Mouse (Mus musculus) MEL (cell line): ENCODE results near the gene Get4. TPM values are rescaled to one million over a fixed set of nuclear protein-coding genes. Genes with fewer than 3 reads are reported as not detected.

Experiments used
- DNase-seq: peaks from one replicate; pipeline ENCODE4 v3.0.0; 2011; ENCODE audit warnings: low read depth, low spot score
- H3K27ac ChIP-seq: 2 replicates; pipeline ENCODE4 v1.5.1; 2012; ENCODE audit warnings: low read depth, mild to moderate bottlenecking, control low read depth, low read length, moderate library complexity; ENCODE audit not compliant: control insufficient read depth
- H3K27me3 ChIP-seq, 2 experiments: fragments of 150-350 bp in 1 of 2; sonication (generic) in 1 of 2; 2 replicates each; pipeline ENCODE4 v1.6.1; 2012; ENCODE audit warnings: low read length in 2 of 2, mild to moderate bottlenecking in 2 of 2, improper control_type of control experiment in 1 of 2, moderate library complexity in 1 of 2; ENCODE audit not compliant: insufficient read depth in 2 of 2, control insufficient read depth in 1 of 2
- H3K36me3 ChIP-seq, 2 experiments: 2 replicates each; pipeline ENCODE4 v1.6.1; 2012 to 2014; ENCODE audit warnings: low read length in 2 of 2, improper control_type of control experiment in 1 of 2, inconsistent platforms in 1 of 2, mild to moderate bottlenecking in 1 of 2; ENCODE audit not compliant: insufficient read depth in 2 of 2, control insufficient read depth in 1 of 2
- H3K4me1 ChIP-seq, 2 experiments: fragments of 150-350 bp in 1 of 2; sonication (generic) in 1 of 2; 2 replicates each; pipeline ENCODE4 v1.6.1; 2012; ENCODE audit warnings: low read length in 2 of 2, improper control_type of control experiment in 1 of 2, mild to moderate bottlenecking in 1 of 2; ENCODE audit not compliant: insufficient read depth in 2 of 2, control insufficient read depth in 1 of 2
- H3K4me3 ChIP-seq, 2 experiments: fragments of 150-350 bp in 1 of 2; sonication (generic) in 1 of 2; 2 replicates each; pipeline ENCODE4 v1.5.1; 2012; ENCODE audit warnings: low read depth in 2 of 2, low read length in 2 of 2, mild to moderate bottlenecking in 2 of 2, moderate library complexity in 2 of 2, control low read depth in 1 of 2, improper control_type of control experiment in 1 of 2; ENCODE audit not compliant: control insufficient read depth in 1 of 2, insufficient read depth in 1 of 2
- H3K79me2 ChIP-seq: 2 replicates; pipeline ENCODE4 v1.6.1; 2012; ENCODE audit warnings: mild to moderate bottlenecking, low read length, moderate library complexity; ENCODE audit not compliant: control insufficient read depth, poor library complexity, insufficient read depth
- H3K9ac ChIP-seq: 2 replicates; pipeline ENCODE4 v1.6.1; 2012; ENCODE audit warnings: low read depth, mild to moderate bottlenecking, control low read depth, low read length, moderate library complexity; ENCODE audit not compliant: control insufficient read depth, poor library complexity, severe bottlenecking
- H3K9me3 ChIP-seq: fragments of 150-350 bp; sonication (generic); replicated peaks from 2 replicates; pipeline ENCODE4 v1.6.1; 2012; ENCODE audit warnings: mild to moderate bottlenecking, low read length, improper control_type of control experiment, moderate library complexity; ENCODE audit not compliant: insufficient read depth
- BHLHE40 ChIP-seq: IDR thresholded peaks from 2 replicates; pipeline ENCODE4 v1.6.1; 2012; ENCODE audit warnings: low read depth, mild to moderate bottlenecking, inconsistent platforms, low read length, improper control_type of control experiment, borderline replicate concordance
- CHD1 ChIP-seq: IDR thresholded peaks from 2 replicates; pipeline ENCODE4 v1.6.1; 2012; ENCODE audit warnings: low read depth, mild to moderate bottlenecking, inconsistent platforms, low read length, improper control_type of control experiment
- CTCF ChIP-seq, 3 experiments: IDR thresholded peaks in 2 of 3; conservative IDR thresholded peaks in 1 of 3; 2 replicates each; pipeline ENCODE4 v1.5.1; 2011 to 2012; ENCODE audit warnings: low read length in 3 of 3, low read depth in 2 of 3, mild to moderate bottlenecking in 2 of 3, improper control_type of control experiment in 1 of 3, inconsistent platforms in 1 of 3, mixed read lengths in 1 of 3, moderate library complexity in 1 of 3; ENCODE audit not compliant: control insufficient read depth in 1 of 3, insufficient read depth in 1 of 3, poor library complexity in 1 of 3, severe bottlenecking in 1 of 3
- E2F4 ChIP-seq: IDR thresholded peaks from 2 replicates; pipeline ENCODE4 v1.6.1; 2011; ENCODE audit warnings: low read depth, low read length, improper control_type of control experiment, borderline replicate concordance
- ETS1 ChIP-seq: IDR thresholded peaks from 2 replicates; pipeline ENCODE4 v1.6.1; 2012; ENCODE audit warnings: low read depth, mild to moderate bottlenecking, inconsistent platforms, low read length, improper control_type of control experiment, moderate library complexity
- GABPA ChIP-seq: IDR thresholded peaks from 2 replicates; pipeline ENCODE4 v1.6.1; 2012; ENCODE audit warnings: low read depth, mild to moderate bottlenecking, inconsistent platforms, low read length, improper control_type of control experiment, moderate library complexity
- GATA1 ChIP-seq: IDR thresholded peaks from 2 replicates; pipeline ENCODE4 v1.6.1; 2011; ENCODE audit warnings: low read depth, low read length, improper control_type of control experiment
- KAT2A ChIP-seq: conservative IDR thresholded peaks from 2 replicates; pipeline ENCODE4 v1.6.1; 2012; ENCODE audit warnings: low read depth, low read length, improper control_type of control experiment, inconsistent platforms
- MAZ ChIP-seq: IDR thresholded peaks from 2 replicates; pipeline ENCODE4 v1.6.1; 2012; ENCODE audit warnings: low read depth, mild to moderate bottlenecking, inconsistent platforms, low read length, improper control_type of control experiment
- POLR2A ChIP-seq, 2 experiments: IDR thresholded peaks; 2 replicates each; pipeline ENCODE4 v1.6.1; 2011 to 2012; ENCODE audit warnings: low read length in 2 of 2, mild to moderate bottlenecking in 2 of 2, control low read depth in 1 of 2, improper control_type of control experiment in 1 of 2, low read depth in 1 of 2, moderate library complexity in 1 of 2; ENCODE audit not compliant: control insufficient read depth in 1 of 2, insufficient read depth in 1 of 2, poor library complexity in 1 of 2
- POLR2AphosphoS2 ChIP-seq: IDR thresholded peaks from 2 replicates; pipeline ENCODE4 v1.6.1; 2011; ENCODE audit warnings: low read length, improper control_type of control experiment
- RAD21 ChIP-seq: IDR thresholded peaks from 2 replicates; pipeline ENCODE4 v1.6.1; 2011; ENCODE audit warnings: mild to moderate bottlenecking, low read depth, low read length, improper control_type of control experiment
- SIN3A ChIP-seq: IDR thresholded peaks from 2 replicates; pipeline ENCODE4 v1.6.1; 2012; ENCODE audit warnings: low read length, improper control_type of control experiment, inconsistent platforms
- SMC3 ChIP-seq: IDR thresholded peaks from 2 replicates; pipeline ENCODE4 v1.6.1; 2011; ENCODE audit warnings: low read depth, low read length, improper control_type of control experiment
- ZC3H11A ChIP-seq: IDR thresholded peaks from 2 replicates; pipeline ENCODE4 v1.6.1; 2012; ENCODE audit warnings: low read depth, mild to moderate bottlenecking, inconsistent platforms, low read length, improper control_type of control experiment
- polyA plus RNA-seq, 2 experiments: library from polyadenylated mRNA; stranded (reverse) in 1 of 2; unstranded in 1 of 2; fragments of >175 nt in 1 of 2; fragments of >200 nt in 1 of 2; gene quantifications; 2 replicates each; pipeline versions ENCODE4 v1.2.1 to v1.2.4; 2012; ENCODE audit warnings: low replicate concordance in 2 of 2, low read depth in 1 of 2; ENCODE audit not compliant: insufficient read length in 2 of 2, insufficient read depth in 1 of 2, missing spikeins in 1 of 2
- total RNA-seq: library from RNA; depleted of rRNA; stranded (reverse); fragments of 300-350 nt; gene quantifications from 2 replicates; pipeline ENCODE4 v1.2.3, GENCODE M21; 2012

The Get4 gene
- total and polyA plus RNA-seq, 3 experiments: 117 to 180 TPM; not detected in 1

DNA sequence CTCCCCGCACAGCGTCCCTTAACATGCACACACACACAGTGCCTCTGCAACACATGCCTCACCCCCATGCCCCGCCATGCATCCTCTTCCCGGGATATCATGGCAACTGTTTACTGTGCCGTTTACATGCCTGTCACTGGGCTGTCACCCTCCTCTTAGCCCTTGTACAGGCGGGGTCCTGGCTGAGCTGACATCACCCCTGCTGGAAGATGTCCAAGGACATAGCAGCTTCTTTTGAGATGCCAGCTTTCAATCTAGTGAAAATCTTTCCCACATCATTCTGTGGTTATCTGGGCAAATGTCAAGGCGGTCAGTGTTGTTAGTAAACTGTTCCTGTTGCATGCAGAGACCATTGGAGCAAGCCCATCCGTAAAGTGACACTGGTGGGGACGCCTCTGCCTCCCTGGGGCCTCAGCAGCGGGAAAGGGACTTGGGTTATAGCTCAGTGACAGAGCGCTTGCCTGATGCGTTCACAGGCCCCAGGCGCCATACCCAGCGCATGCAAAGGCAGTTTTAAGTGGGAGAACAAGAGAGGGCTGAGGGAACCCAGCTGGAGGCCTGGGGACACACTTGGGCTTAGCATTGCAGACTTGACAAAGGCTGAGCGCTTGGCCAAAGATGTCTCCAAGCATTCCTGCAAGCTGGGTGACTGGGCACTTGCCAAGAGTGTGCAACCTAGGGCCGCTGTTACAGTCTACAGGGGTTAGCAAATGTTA, 18.8 kb downstream of the Get4 start:
- no peak for DNase-seq
- no peaks in the 10 kb centered on the region for H3K79me2 ChIP-seq
- no peak overlapping the region for H3K4me3 ChIP-seq
- no peak overlapping the region for H3K9ac ChIP-seq
- no peak overlapping the region for H3K27ac ChIP-seq
- H3K36me3 ChIP-seq: peaks cover 0 to 4% of the 10 kb centered on the region in 2 experiments; a peak in 1 of 4 replicates
- H3K4me1 ChIP-seq: no peaks in the 10 kb centered on the region
- H3K27me3 ChIP-seq: no peaks in the 10 kb centered on the region
- no peak for TF ChIP-seq GATA1
- TF ChIP-seq POLR2AphosphoS2: peak; percentile 31; the same call in 1 of the 2 replicates
- H3K9me3 ChIP-seq: no peaks in the 10 kb centered on the region

GRCm38 (mm10) chr5:139271994-139272554, 19.9 kb downstream of the Get4 start:
- Histone ChIP-seq H3K4me1 (no peaks in the 10 kb centered on the region), H3K27ac (no peak overlapping the region)
- DNase-seq: no peak
- TF ChIP-seq E2F4 (no peak), CTCF (IDR thresholded peaks at IDR 0.05 in 2 of 3, conservative IDR thresholded peaks at IDR 0.05 in 1 of 3; ENCODE audit: control insufficient read depth in 1 of 3, insufficient read depth in 1 of 3, low read depth in 2 of 3, low read length in 3 of 3, poor library complexity in 1 of 3, severe bottlenecking in 1 of 3) (no peak), POLR2A (IDR thresholded peaks at IDR 0.05; ENCODE audit: control insufficient read depth in 1 of 2, insufficient read depth in 1 of 2, low read depth in 1 of 2, low read length in 2 of 2, poor library complexity in 1 of 2) (no peak), KAT2A (no peak)
- TF ChIP-seq, all 39 proteins: peak for 0
- no peaks in the 10 kb centered on the region for H3K27me3 ChIP-seq
- no peaks in the 10 kb centered on the region for H3K79me2 ChIP-seq
- peaks cover 0 to 2% of the 10 kb centered on the region in 2 experiments; a peak in 1 of 4 replicates for H3K36me3 ChIP-seq
- no peak overlapping the region for H3K9ac ChIP-seq
- H3K4me3 ChIP-seq: no peak overlapping the region
- no peaks in the 10 kb centered on the region for H3K9me3 ChIP-seq

- TF ChIP-seq CHD1 (no peak), SMC3 (no peak), ETS1 (no peak), ZC3H11A (no peak), MAZ (no peak), RAD21 (no peak), SIN3A (no peak), BHLHE40 (no peak), CTCF (IDR thresholded peaks at IDR 0.05 in 2 of 3, conservative IDR thresholded peaks at IDR 0.05 in 1 of 3; ENCODE audit: control insufficient read depth in 1 of 3, insufficient read depth in 1 of 3, low read depth in 2 of 3, low read length in 3 of 3, poor library complexity in 1 of 3, severe bottlenecking in 1 of 3) (no peak), GABPA (no peak)
- H3K79me2 ChIP-seq: no peaks in the 10 kb centered on the region
- H3K27ac ChIP-seq: no peak overlapping the region
- H3K27me3 ChIP-seq: no peaks in the 10 kb centered on the region
- H3K9me3 ChIP-seq: no peaks in the 10 kb centered on the region
- H3K4me3 ChIP-seq: no peak overlapping the region
- H3K4me1 ChIP-seq: no peaks in the 10 kb centered on the region
- no peak for DNase-seq
- H3K36me3 ChIP-seq: no peaks in the 10 kb centered on the region; a peak in 1 of 4 replicates
- no peak overlapping the region for H3K9ac ChIP-seq
Observed at GRCm38 (mm10) chr5:139277287-139277686, 25.2 kb downstream of the Get4 start.
